Mouse (Mus musculus) CH12.LX (cell line): ENCODE results near the gene Creb1. TPM values are rescaled to one million over a fixed set of nuclear protein-coding genes. Genes with fewer than 3 reads are reported as not detected.

ENCODE experiments used
- DNase-seq: peaks from one replicate; pipeline ENCODE4 v3.0.0-alpha.2; 2013; ENCODE audit errors: extremely low read depth
- H3K27ac ChIP-seq: 2 replicates; pipeline ENCODE4 v1.5.1; 2012; ENCODE audit warnings: low read depth, mild to moderate bottlenecking, control low read depth, moderate library complexity; ENCODE audit not compliant: insufficient read depth
- H3K27me3 ChIP-seq: replicated peaks from 2 replicates; pipeline ENCODE3; 2012; ENCODE audit warnings: inconsistent platforms
- H3K36me3 ChIP-seq, 2 experiments: replicated peaks in 1 of 2; 2 replicates each; pipeline versions ENCODE3 to v1.6.1; 2012; ENCODE audit warnings: inconsistent platforms in 1 of 2, low read length in 1 of 2, mild to moderate bottlenecking in 1 of 2, mixed read lengths in 1 of 2, moderate library complexity in 1 of 2; ENCODE audit not compliant: control insufficient read depth in 1 of 2, insufficient read depth in 1 of 2
- H3K4me1 ChIP-seq, 2 experiments: 2 replicates each; pipeline ENCODE4 v1.6.1; 2012; ENCODE audit warnings: inconsistent platforms in 1 of 2, moderate library complexity in 1 of 2; ENCODE audit not compliant: insufficient read depth in 2 of 2, control insufficient read depth in 1 of 2
- H3K4me2 ChIP-seq: 2 replicates; pipeline ENCODE4 v1.6.1; 2012; ENCODE audit warnings: low read depth, mild to moderate bottlenecking, control low read depth; ENCODE audit not compliant: poor library complexity, insufficient read depth, severe bottlenecking
- H3K4me3 ChIP-seq, 3 experiments: fragments of 150-350 bp in 1 of 3; sonication (generic) in 1 of 3; replicated peaks in 1 of 3; 2 replicates each; pipeline versions ENCODE3 to v1.5.1; 2011 to 2012; ENCODE audit warnings: low read depth in 2 of 3, low read length in 2 of 3, mild to moderate bottlenecking in 2 of 3, moderate library complexity in 2 of 3, control low read depth in 1 of 3, improper control_type of control experiment in 1 of 3, inconsistent platforms in 1 of 3, mixed read lengths in 1 of 3; ENCODE audit not compliant: poor library complexity in 1 of 3
- H3K79me2 ChIP-seq: replicated peaks from 2 replicates; pipeline ENCODE4 v1.6.1; 2012; ENCODE audit warnings: mild to moderate bottlenecking, moderate library complexity; ENCODE audit not compliant: control insufficient read depth, poor library complexity, insufficient read depth, severe bottlenecking; ENCODE audit errors: extremely low read depth
- H3K9ac ChIP-seq: 2 replicates; pipeline ENCODE4 v1.6.1; 2012; ENCODE audit warnings: low read depth, mild to moderate bottlenecking, control low read depth, moderate library complexity; ENCODE audit not compliant: insufficient read depth
- H3K9me3 ChIP-seq: replicated peaks from 2 replicates; pipeline ENCODE3; 2012; ENCODE audit warnings: low read length, inconsistent platforms, mixed read lengths
- CTCF ChIP-seq, 2 experiments: IDR thresholded peaks in 1 of 2; conservative IDR thresholded peaks in 1 of 2; 2 replicates each; pipeline ENCODE4 v1.5.1; 2011 to 2012; ENCODE audit warnings: low read depth in 2 of 2, low read length in 2 of 2, improper control_type of control experiment in 1 of 2, inconsistent platforms in 1 of 2, mild to moderate bottlenecking in 1 of 2, moderate library complexity in 1 of 2
- HCFC1 ChIP-seq: IDR thresholded peaks from 2 replicates; pipeline ENCODE4 v1.6.1; 2012; ENCODE audit warnings: low read depth, mild to moderate bottlenecking, inconsistent platforms, low read length, improper control_type of control experiment
- JUN ChIP-seq: IDR thresholded peaks from 2 replicates; pipeline ENCODE4 v1.6.1; 2011; ENCODE audit warnings: low read depth, mild to moderate bottlenecking, low read length, improper control_type of control experiment, moderate library complexity; ENCODE audit not compliant: insufficient read depth
- MAFK ChIP-seq: IDR thresholded peaks from 2 replicates; pipeline ENCODE4 v1.6.1; 2011; ENCODE audit warnings: low read length, improper control_type of control experiment; ENCODE audit not compliant: insufficient replicate concordance
- MAX ChIP-seq: IDR thresholded peaks from 2 replicates; pipeline ENCODE4 v1.6.1; 2011; ENCODE audit warnings: low read length, improper control_type of control experiment
- MXI1 ChIP-seq: IDR thresholded peaks from 2 replicates; pipeline ENCODE4 v1.6.1; 2011; ENCODE audit warnings: mild to moderate bottlenecking, low read depth, low read length, improper control_type of control experiment
- MYC ChIP-seq: IDR thresholded peaks from 2 replicates; pipeline ENCODE4 v1.6.1; 2011; ENCODE audit warnings: low read depth, mild to moderate bottlenecking, improper control_type of control experiment, low read length
- NRF1 ChIP-seq: IDR thresholded peaks from 2 replicates; pipeline ENCODE4 v1.6.1; 2014; ENCODE audit warnings: low read depth, mild to moderate bottlenecking, inconsistent platforms, low read length, improper control_type of control experiment, moderate library complexity
- POLR2AphosphoS2 ChIP-seq: IDR thresholded peaks from 2 replicates; pipeline ENCODE4 v1.6.1; 2011; ENCODE audit warnings: low read depth, low read length, improper control_type of control experiment
- SIN3A ChIP-seq: IDR thresholded peaks from 2 replicates; pipeline ENCODE4 v1.6.1; 2012; ENCODE audit warnings: low read length, improper control_type of control experiment, inconsistent platforms
- TBP ChIP-seq: conservative IDR thresholded peaks from 2 replicates; pipeline ENCODE4 v1.6.1; 2011; ENCODE audit warnings: low read depth, low read length, improper control_type of control experiment
- TCF12 ChIP-seq: IDR thresholded peaks from 2 replicates; pipeline ENCODE4 v1.6.1; 2014; ENCODE audit warnings: low read depth, mild to moderate bottlenecking, inconsistent platforms, low read length, improper control_type of control experiment
- USF1 ChIP-seq: IDR thresholded peaks from 2 replicates; pipeline ENCODE4 v1.6.1; 2014; ENCODE audit warnings: low read depth, mild to moderate bottlenecking, inconsistent platforms, low read length, improper control_type of control experiment
- USF2 ChIP-seq: conservative IDR thresholded peaks from 2 replicates; pipeline ENCODE4 v1.6.1; 2011; ENCODE audit warnings: low read depth, low read length, improper control_type of control experiment
- ZC3H11A ChIP-seq: IDR thresholded peaks from 2 replicates; pipeline ENCODE4 v1.6.1; 2012; ENCODE audit warnings: low read depth, mild to moderate bottlenecking, inconsistent platforms, low read length, improper control_type of control experiment
- ZKSCAN1 ChIP-seq: IDR thresholded peaks from 2 replicates; pipeline ENCODE4 v1.6.1; 2012; ENCODE audit warnings: low read depth, inconsistent platforms, low read length, improper control_type of control experiment, borderline replicate concordance
- ZMIZ1 ChIP-seq: IDR thresholded peaks from 2 replicates; pipeline ENCODE4 v1.6.1; 2012; ENCODE audit warnings: low read depth, mild to moderate bottlenecking, inconsistent platforms, low read length, improper control_type of control experiment
- ZNF384 ChIP-seq: IDR thresholded peaks from 2 replicates; pipeline ENCODE4 v1.6.1; 2012; ENCODE audit warnings: low read depth, low read length, improper control_type of control experiment, inconsistent platforms
- dilution Hi-C: fragments of 300-500 bp; cut with MboI; formaldehyde crosslinking; loops from 2 replicates; pipeline ENCODE4 v1.14.3; 2020; ENCODE audit warnings: low sequenced_read_pairs; ENCODE audit not compliant: extremely low pct_unique_long_range_greater_than_20kb, extremely low pct_ligation_motif_present
- in situ Hi-C: fragments of 300-500 bp; cut with MboI; formaldehyde crosslinking; loops from 3 replicates; pipeline ENCODE4 v1.14.3; 2019; ENCODE audit warnings: low sequenced_read_pairs, low pct_ligation_motif_present, low pct_unique_long_range_greater_than_20kb, mixed read lengths
- polyA plus RNA-seq: library from polyadenylated mRNA; unstranded; fragments of >175 nt; gene quantifications from 2 replicates; pipeline ENCODE4 v1.2.1, GENCODE M21; 2012; ENCODE audit warnings: low read depth; ENCODE audit not compliant: insufficient read length
- total RNA-seq, 2 experiments: library from RNA; depleted of rRNA; stranded (reverse); fragments of 300-350 nt in 1 of 2; fragments of >200 nt in 1 of 2; gene quantifications; 2 replicates each; pipeline ENCODE4 v1.2.3; 2012 to 2014

The Creb1 gene
- total and polyA plus RNA-seq, 3 experiments = 21.0 to 42.8 (median 24.2) TPM

GRCm38 (mm10) chr1:64625214-64625613 lies 92.8 kb downstream of the Creb1 start:
- no peaks in the 10 kb centered on the region for H3K79me2 ChIP-seq
- no peak overlapping the region for H3K4me2 ChIP-seq
- no peak for DNase-seq
- H3K4me1 ChIP-seq = no peaks in the 10 kb centered on the region
- peaks cover 0 to 8% of the 10 kb centered on the region in 2 experiments for H3K36me3 ChIP-seq
- H3K9me3 ChIP-seq = no peaks in the 10 kb centered on the region
- no peak overlapping the region for H3K4me3 ChIP-seq
- H3K27ac ChIP-seq = no peak overlapping the region
- dilution Hi-C loops (no loop called here), in situ Hi-C loops (no loop called here)
- no peak overlapping the region for H3K9ac ChIP-seq
- H3K27me3 ChIP-seq = no peaks in the 10 kb centered on the region
- no peak for TF ChIP-seq CTCF (conservative IDR thresholded peaks at IDR 0.05 in 1 of 2, IDR thresholded peaks at IDR 0.05 in 1 of 2; ENCODE audit: low read depth in 2 of 2, low read length in 2 of 2)
- TF ChIP-seq TCF12 = no peak
- TF ChIP-seq MAFK = no peak
- TF ChIP-seq MXI1 = no peak
- TF ChIP-seq MYC = no peak
- no peak for TF ChIP-seq ZNF384
- no peak for TF ChIP-seq SIN3A
- TF ChIP-seq HCFC1 = no peak
- no peak for TF ChIP-seq ZMIZ1
- TF ChIP-seq MAX = no peak
- TF ChIP-seq USF1 = no peak
- TF ChIP-seq ZC3H11A = no peak

- H3K36me3 ChIP-seq = no peaks in the 10 kb centered on the region
- no peaks in the 10 kb centered on the region for H3K27me3 ChIP-seq
- H3K79me2 ChIP-seq = no peaks in the 10 kb centered on the region
- 0 out of 4 replicates have a peak, but pooled peaks cover 0 to 3% of the 10 kb centered on the region in 2 experiments for H3K4me1 ChIP-seq
- H3K4me3 ChIP-seq = no peak overlapping the region
- no peaks in the 10 kb centered on the region for H3K9me3 ChIP-seq
- TF ChIP-seq MYC (no peak), USF1 (no peak), SIN3A (no peak), ZMIZ1 (no peak), POLR2AphosphoS2 (no peak), ZKSCAN1 (no peak), TBP (no peak), CTCF (conservative IDR thresholded peaks at IDR 0.05 in 1 of 2, IDR thresholded peaks at IDR 0.05 in 1 of 2; ENCODE audit: low read depth in 2 of 2, low read length in 2 of 2) (no peak), NRF1 (no peak), USF2 (no peak), JUN (no peak)
- in situ Hi-C loops = no loop called here
- no peak overlapping the region for H3K27ac ChIP-seq
- DNase-seq = no peak
- H3K4me2 ChIP-seq = no peak overlapping the region
- dilution Hi-C loops = no loop called here
- H3K9ac ChIP-seq = no peak overlapping the region
Measured at GRCm38 (mm10) chr1:64631526-64631925, 99.1 kb downstream of the Creb1 start.
